Mouse (Mus musculus) intestine, embryonic 14.5 days (tissue): Measurements from ENCODE around the gene Gm9821. TPM values are rescaled to one million over a fixed set of nuclear protein-coding genes. Genes with fewer than 3 reads are reported as not detected.

Experiments
- ATAC-seq: fragments of 200-750 bp; cut with Nextera tagmentation; replicated peaks from 2 replicates; pipeline ENCODE4 v1.8.0; 2017; ENCODE audit warnings: low read depth, moderate number of reproducible peaks, moderate TSS enrichment, moderate library complexity; ENCODE audit not compliant: low FRiP score, low TSS enrichment
- DNase-seq: peaks from one replicate; pipeline ENCODE4 v3.0.0-alpha.2; 2018; ENCODE audit warnings: low spot score
- H3K27ac ChIP-seq: fragments of 300-500 bp; sonication (generic); 2 replicates; pipeline ENCODE4 v1.5.1; 2014; ENCODE audit warnings: low read depth, mild to moderate bottlenecking, control low read depth
- H3K27me3 ChIP-seq: fragments of 300-500 bp; sonication (generic); replicated peaks from 2 replicates; pipeline ENCODE4 v1.6.1; 2014; ENCODE audit warnings: low read length, control low read depth; ENCODE audit not compliant: control insufficient read depth, insufficient read depth
- H3K36me3 ChIP-seq: fragments of 300-500 bp; sonication (generic); 2 replicates; pipeline ENCODE4 v1.6.1; 2014; ENCODE audit warnings: low read length, control low read depth; ENCODE audit not compliant: control insufficient read depth, insufficient read depth
- H3K4me1 ChIP-seq: fragments of 300-500 bp; sonication (generic); replicated peaks from 2 replicates; pipeline ENCODE4 v1.6.1; 2014; ENCODE audit warnings: low read length, control low read depth, mixed read lengths; ENCODE audit not compliant: control insufficient read depth, insufficient read depth
- H3K4me2 ChIP-seq: fragments of 300-500 bp; sonication (generic); 2 replicates; pipeline ENCODE4 v1.6.1; 2014; ENCODE audit warnings: low read length
- H3K4me3 ChIP-seq: fragments of 300-500 bp; sonication (generic); 2 replicates; pipeline ENCODE4 v1.5.1; 2014; ENCODE audit warnings: low read depth, low read length, control low read depth, mixed read lengths
- H3K9ac ChIP-seq: fragments of 300-500 bp; sonication (generic); 2 replicates; pipeline ENCODE4 v1.6.1; 2014; ENCODE audit warnings: mild to moderate bottlenecking, low read length
- H3K9me3 ChIP-seq: fragments of 300-500 bp; sonication (generic); 2 replicates; pipeline ENCODE4 v1.6.1; 2016; ENCODE audit warnings: low read length, control low read depth; ENCODE audit not compliant: control insufficient read depth
- WGBS: fragments of 180-500 bp; shearing (Covaris S2); extraction: QIAGEN DNeasy Blood & Tissue Kit; methylation state at CpG from one replicate; pipeline ENCODE4 v1.1.7; 2014; 5-methylcytosine and 5-hydroxymethylcytosine counted together
- polyA plus RNA-seq: library from polyadenylated mRNA; unstranded; fragments of >200 nt; fragmentation: Nextera tagmentation; extraction: Ambion mirVana; gene quantifications from 2 replicates; pipeline ENCODE4 v1.2.1, GENCODE M21; 2014

Gm9821 gene
- polyA plus RNA-seq, 1 experiment from 2014 or later, result 0.88 TPM

DNA sequence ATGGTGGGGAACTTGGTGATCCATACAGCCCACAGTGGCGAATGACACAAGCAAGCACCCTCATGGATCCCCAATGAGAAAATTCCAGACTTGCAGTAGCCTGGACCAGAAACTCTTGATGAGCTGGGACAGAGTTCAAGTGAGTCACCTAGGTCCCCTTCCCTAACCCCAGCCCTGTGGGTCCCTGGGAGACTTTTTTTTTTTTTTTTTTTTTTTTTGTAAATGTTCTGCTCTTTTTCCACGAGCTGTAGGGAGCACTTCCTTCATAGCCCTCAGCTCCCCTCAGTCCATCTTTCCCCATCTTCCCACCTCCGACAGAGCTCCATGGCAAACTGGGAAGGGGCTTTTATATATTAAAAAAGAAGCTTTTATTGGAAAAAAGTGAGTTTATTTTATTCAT lies 16.0 kb upstream of the Gm9821 start:
- Histone ChIP-seq H3K36me3 (peaks cover 11% of the 10 kb centered on the region), H3K4me1 (peaks cover 25% of the 10 kb centered on the region), H3K4me3 (peak overlapping the region; percentile 90; the same call in 1 of the 2 replicates), H3K4me2 (peak overlapping the region; percentile 76), H3K9me3 (no peaks in the 10 kb centered on the region), H3K27ac (no peak overlapping the region), H3K27me3 (peaks cover 5% of the 10 kb centered on the region; the same call in 1 of the 2 replicates), H3K9ac (no peak overlapping the region)
- ATAC-seq (no peak), DNase-seq (no peak)
- 46% methylated on average over 3 of the region's 3 CpGs for WGBS

DNA sequence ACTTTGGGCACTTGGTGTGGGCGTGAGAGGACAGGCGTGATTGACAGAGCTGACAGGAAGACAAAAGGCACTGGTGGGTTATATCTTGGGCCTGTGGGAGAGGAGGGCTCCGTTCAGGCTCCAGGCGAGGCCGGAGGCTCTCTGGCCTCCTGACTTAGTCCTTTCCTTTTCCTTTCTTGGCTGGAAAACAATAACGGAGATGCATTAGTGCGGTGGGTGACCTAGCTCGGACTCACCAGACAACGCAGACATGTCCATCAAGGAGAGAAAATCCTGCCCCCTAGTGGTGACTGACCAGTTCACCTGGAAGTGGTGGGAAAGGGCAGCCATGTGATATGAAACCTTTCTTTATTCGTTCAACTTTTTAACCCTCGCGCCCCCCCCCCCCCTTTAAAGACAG lies 15.6 kb upstream of the Gm9821 start:
- Histone ChIP-seq H3K36me3 (peaks cover 16% of the 10 kb centered on the region), H3K4me2 (peak overlapping the region; percentile 76), H3K4me1 (peaks cover 25% of the 10 kb centered on the region), H3K9ac (peak overlapping the region; percentile 99), H3K4me3 (peak overlapping the region; percentile 90), H3K27ac (no peak overlapping the region), H3K27me3 (no peaks in the 10 kb centered on the region), H3K9me3 (no peaks in the 10 kb centered on the region)
- DNase-seq (peak; percentile 84), ATAC-seq (no peak)
- 10% methylated on average over 12 of the region's 12 CpGs for WGBS

DNA sequence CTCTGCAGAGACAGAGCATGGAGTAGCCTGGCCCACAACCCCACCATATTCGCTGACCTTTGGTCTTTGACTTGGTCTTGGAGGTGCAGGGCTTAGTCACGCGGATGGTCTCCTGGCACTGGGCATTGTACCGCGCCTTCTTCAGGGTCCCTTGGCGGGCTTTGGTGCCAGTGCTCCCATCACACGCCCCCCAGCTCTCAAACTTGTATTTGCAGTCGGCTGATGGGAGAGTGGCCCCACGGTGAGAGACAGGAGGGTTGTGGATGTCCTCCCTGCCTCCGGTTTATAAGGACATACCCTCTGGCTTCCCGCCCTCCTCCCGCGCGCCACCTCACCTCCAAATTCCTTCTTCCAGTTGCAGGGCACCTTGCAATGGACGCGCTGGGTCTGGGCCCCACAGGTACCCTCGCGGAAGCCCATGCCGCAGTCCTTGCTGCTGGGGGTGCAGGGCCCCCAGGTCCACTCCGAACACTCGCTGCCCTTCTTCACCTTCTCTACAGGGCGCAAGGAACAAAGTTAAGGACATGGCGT lies 14.7 kb upstream of the Gm9821 start:
- DNase-seq, result peak; percentile 75
- Histone ChIP-seq H3K4me2 (peak overlapping the region; percentile 76), H3K27ac (peak overlapping the region; percentile 98), H3K27me3 (no peaks in the 10 kb centered on the region), H3K4me1 (peaks cover 25% of the 10 kb centered on the region), H3K36me3 (peaks cover 24% of the 10 kb centered on the region), H3K9ac (peak overlapping the region; percentile 99), H3K9me3 (no peaks in the 10 kb centered on the region), H3K4me3 (peak overlapping the region; percentile 90)
- ATAC-seq, result no peak
- WGBS, result 2% methylated on average over 23 of the region's 23 CpGs

DNA sequence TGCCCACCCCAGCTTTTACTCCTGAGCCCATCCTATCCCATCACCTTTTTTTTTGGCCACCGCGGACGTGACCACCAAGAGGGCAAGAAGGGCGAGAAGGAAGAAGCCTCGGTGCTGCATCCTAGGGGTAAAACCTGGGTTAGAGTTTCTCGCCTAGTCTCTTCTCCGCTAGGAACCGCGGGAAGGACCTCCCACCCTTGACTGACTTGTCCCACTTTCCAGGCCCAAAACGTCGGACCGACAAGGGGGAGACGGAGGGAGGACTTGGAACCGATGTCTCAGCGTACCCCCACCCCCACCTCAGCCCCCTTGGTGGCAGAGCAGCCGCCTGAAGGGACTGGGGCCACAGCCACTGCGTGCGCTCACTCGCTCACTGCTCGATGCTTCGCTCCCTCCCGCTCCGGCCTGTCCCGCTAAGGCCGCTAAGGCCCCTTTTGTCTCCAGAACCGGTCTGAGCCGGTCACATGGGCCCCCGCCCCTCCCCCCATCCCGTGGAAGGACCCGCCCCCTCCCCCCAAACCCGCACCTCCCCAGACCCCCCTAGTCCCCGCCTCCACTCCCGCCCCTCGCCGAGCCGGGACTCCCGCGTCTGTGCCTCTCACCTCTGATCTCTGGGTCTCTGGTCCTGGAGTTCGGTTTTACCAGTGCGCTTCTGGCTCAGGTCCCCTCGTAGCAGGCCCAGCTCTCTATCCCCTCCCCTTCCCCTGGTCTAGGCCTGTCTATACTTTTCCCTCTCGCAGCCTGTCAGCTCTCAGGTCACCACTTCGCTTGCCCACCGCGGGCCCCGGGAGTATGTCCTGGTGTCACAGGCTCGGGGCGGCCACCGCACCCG lies 14.0 kb upstream of the Gm9821 start:
- WGBS, result 2% methylated on average over 48 of the region's 50 CpGs
- H3K36me3 ChIP-seq, result peaks cover 31% of the 10 kb centered on the region
- H3K4me2 ChIP-seq, result peak overlapping the region; percentile 76
- H3K9me3 ChIP-seq, result no peaks in the 10 kb centered on the region
- H3K27ac ChIP-seq, result peak overlapping the region; percentile 98
- peak overlapping the region; percentile 90 for H3K4me3 ChIP-seq
- no peaks in the 10 kb centered on the region for H3K27me3 ChIP-seq
- peaks cover 25% of the 10 kb centered on the region for H3K4me1 ChIP-seq
- DNase-seq, result peak; percentile 91
- H3K9ac ChIP-seq, result peak overlapping the region; percentile 99
- ATAC-seq, result peak; percentile 64

DNA sequence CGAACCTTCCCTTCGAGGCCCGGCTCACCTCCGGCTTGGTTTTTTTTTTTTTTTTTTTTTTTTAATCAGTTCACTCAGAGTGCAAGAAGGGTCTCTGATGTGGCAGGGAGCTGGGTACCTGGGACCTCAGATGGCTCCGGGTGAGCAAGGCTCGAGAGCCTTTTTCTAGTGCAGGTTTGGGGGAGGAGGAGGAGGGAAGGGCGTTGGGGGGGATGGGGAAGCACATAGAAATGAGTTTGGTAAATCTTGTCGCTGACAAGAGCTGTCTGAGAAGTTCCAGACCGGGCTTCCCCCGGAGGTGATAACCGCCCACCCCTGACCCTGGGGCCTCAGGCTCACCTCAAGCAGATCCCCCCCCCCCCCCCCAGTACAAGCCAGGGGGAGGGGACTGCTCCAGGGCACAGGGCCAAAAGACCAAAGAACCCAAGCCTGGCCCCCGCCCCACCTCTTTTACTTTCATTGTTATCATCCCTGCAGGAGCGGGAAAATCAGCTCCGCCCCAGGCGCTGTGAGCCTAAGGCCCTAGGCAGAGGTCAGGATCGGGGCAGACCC lies 13.3 kb upstream of the Gm9821 start, which contains the start of gene Mdk:
Mdk (minus strand) TSS at position 138 of the 552 bp plus-strand sequence.
- Histone ChIP-seq H3K36me3 (peaks cover 38% of the 10 kb centered on the region), H3K9ac (peak within 1 kb of the TSS; percentile 99), H3K9me3 (no peaks in the 10 kb centered on the region), H3K4me3 (peak within 1 kb of the TSS; percentile 90), H3K27me3 (no peaks in the 10 kb centered on the region), H3K4me2 (peak within 1 kb of the TSS; percentile 76), H3K4me1 (peaks cover 25% of the 10 kb centered on the region), H3K27ac (peak within 1 kb of the TSS; percentile 98)
- ATAC-seq (peak; percentile 18), DNase-seq (peak; percentile 88)
- WGBS, result 3% methylated on average over 16 of the region's 16 CpGs

DNA sequence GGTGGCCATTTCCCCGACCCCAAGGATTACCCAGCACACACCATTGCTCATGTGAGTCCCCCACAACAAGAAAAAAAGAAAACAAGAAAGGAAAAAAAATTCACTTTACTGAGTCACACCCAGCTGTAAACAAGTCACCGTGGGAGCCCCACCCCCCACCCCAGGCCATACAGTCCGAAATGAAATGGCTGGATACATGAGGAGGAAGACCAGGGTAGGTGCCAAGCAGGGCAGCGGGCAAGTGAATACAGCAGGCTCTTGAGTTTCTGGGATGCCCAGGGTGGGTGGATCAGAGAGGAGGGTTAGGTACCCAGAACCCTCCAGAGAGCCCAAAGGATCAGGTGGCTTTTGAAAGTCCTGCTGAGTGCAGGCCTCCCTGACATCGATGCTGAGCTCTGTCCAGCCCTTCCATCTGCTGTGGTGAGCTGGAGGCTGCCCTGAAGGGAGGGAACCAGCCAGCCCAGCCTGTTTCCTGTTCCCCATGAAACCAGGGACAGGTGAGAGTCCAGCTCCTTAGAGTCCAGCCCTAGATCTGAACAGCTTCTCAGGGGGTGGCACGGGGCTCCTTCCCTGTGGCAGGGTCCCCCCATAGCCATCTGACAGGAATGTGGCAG lies 12.7 kb upstream of the Gm9821 start:
- peaks cover 44% of the 10 kb centered on the region for H3K36me3 ChIP-seq
- 0 out of 2 replicates have a peak overlapping the region, but pooled peaks have one; percentile 99 for H3K9ac ChIP-seq
- no peaks in the 10 kb centered on the region for H3K9me3 ChIP-seq
- no peak for DNase-seq
- H3K27ac ChIP-seq, result peak overlapping the region; percentile 98
- 11% methylated on average over 6 of the region's 6 CpGs for WGBS
- ATAC-seq, result peak; percentile 21
- no peaks in the 10 kb centered on the region for H3K27me3 ChIP-seq
- peak overlapping the region; percentile 76 for H3K4me2 ChIP-seq
- peaks cover 25% of the 10 kb centered on the region for H3K4me1 ChIP-seq
- no peak overlapping the region; the same call in 1 of the 2 replicates for H3K4me3 ChIP-seq

DNA sequence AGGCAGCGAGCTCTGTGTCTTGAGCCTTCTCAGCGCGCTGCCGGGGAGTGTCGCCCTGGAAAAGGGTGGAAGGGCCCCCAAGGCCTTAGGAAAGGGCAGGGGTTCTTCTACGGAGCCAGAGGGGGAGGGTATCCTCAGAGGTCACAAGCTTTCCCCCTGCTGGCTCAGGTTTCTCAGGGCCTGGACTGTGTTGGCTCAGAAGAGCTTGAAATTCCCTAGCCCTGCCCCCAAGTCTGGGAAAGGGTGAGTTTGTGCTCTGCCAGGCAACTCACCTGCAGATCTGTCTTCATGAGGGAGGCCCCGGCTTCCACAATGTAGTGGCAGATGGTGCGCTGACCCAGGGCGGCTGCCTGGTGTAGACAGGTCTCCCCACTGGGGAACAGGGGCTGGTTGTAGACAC lies 12.0 kb upstream of the Gm9821 start:
- Histone ChIP-seq H3K4me1 (peaks cover 25% of the 10 kb centered on the region), H3K4me3 (no peak overlapping the region), H3K4me2 (no peak overlapping the region), H3K36me3 (peaks cover 50% of the 10 kb centered on the region), H3K27ac (peak overlapping the region; percentile 98), H3K9ac (no peak overlapping the region), H3K9me3 (no peaks in the 10 kb centered on the region), H3K27me3 (no peaks in the 10 kb centered on the region)
- DNase-seq (no peak), ATAC-seq (no peak)
- WGBS, result 28% methylated on average over 9 of the region's 9 CpGs

DNA sequence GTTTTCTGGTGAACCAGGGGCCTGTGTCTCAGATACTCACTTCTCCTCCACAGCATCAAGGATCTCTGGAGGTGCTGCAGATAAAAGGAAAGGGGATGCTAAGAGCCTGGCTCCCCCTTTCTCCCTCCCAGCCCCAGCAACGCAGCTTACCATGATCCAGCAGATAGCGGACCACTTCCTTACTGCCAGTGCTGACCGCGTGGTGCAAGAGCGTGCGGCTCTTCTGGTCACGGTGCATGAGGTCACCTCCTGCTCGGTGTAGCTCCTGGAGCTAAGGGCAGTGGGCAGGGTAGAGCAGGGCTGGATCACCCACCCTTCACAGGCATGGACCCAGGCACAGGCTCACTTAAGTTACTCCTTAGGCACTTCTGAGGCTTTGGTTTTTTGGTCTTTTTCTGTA lies 11.5 kb upstream of the Gm9821 start:
- ATAC-seq, result no peak

More for the DNA sequence above, 11.5 kb upstream of the Gm9821 start:
- H3K27ac ChIP-seq, result no peak overlapping the region
- H3K36me3 ChIP-seq, result peaks cover 56% of the 10 kb centered on the region
- H3K9me3 ChIP-seq, result no peaks in the 10 kb centered on the region
- H3K27me3 ChIP-seq, result no peaks in the 10 kb centered on the region
- no peak overlapping the region for H3K9ac ChIP-seq
- DNase-seq, result no peak
- WGBS, result 28% methylated on average over 8 of the region's 8 CpGs
- no peak overlapping the region for H3K4me3 ChIP-seq
- H3K4me2 ChIP-seq, result no peak overlapping the region
- peaks cover 25% of the 10 kb centered on the region for H3K4me1 ChIP-seq
